Mouse (Mus musculus): ENCODE results near the gene 1700025G04Rik. TPM values are rescaled to one million over a fixed set of nuclear protein-coding genes. Genes with fewer than 3 reads are reported as not detected.

Gene 1700025G04Rik
- polyA plus RNA-seq, 2 experiments = 1.2 to 2.1 TPM

GRCm38 (mm10) chr1:151939510-151939909, 150.4 kb downstream of the 1700025G04Rik start:
- no peaks in the 10 kb centered on the region for H3K27me3 ChIP-seq (ENCODE audit: control insufficient read depth, insufficient read depth, low read length)
- no peak overlapping the region for H3K9ac ChIP-seq (replicated peaks)
- H3K9me3 ChIP-seq (ENCODE audit: control insufficient read depth, low read length) = no peaks in the 10 kb centered on the region
- H3K4me2 ChIP-seq (ENCODE audit: low read depth) = no peak overlapping the region
- ATAC-seq (ENCODE audit: insufficient read depth) (no peak), DNase-seq (ENCODE audit: low read depth in 3 of 3, low spot score in 3 of 3) (no peak)
- H3K36me3 ChIP-seq (replicated peaks; ENCODE audit: control insufficient read depth, insufficient read depth, low read depth) = no peaks in the 10 kb centered on the region
- H3K27ac ChIP-seq = no peak overlapping the region
- TF ChIP-seq CTCF (IDR thresholded peaks at IDR 0.05; ENCODE audit: low read depth) = no peak
- no peak for TF ChIP-seq EP300 (IDR thresholded peaks at IDR 0.05; ENCODE audit: low read depth)
- 35% methylated on average over 6 of the region's 6 CpGs for WGBS (ENCODE audit: insufficient replicate concordance)
- peaks cover 0 to 15% of the 10 kb centered on the region in 2 experiments; a peak in 2 of 4 replicates for H3K4me1 ChIP-seq (replicated peaks; ENCODE audit: control insufficient read depth in 2 of 2, insufficient read depth in 2 of 2, low read length in 1 of 2)
- no peak overlapping the region for H3K4me3 ChIP-seq (ENCODE audit: insufficient read depth in 1 of 2, low read depth in 2 of 2, low read length in 2 of 2)

- H3K4me3 ChIP-seq (ENCODE audit: insufficient read depth in 1 of 2, low read depth in 2 of 2, low read length in 2 of 2) = no peak overlapping the region
- 61% methylated on average over 6 of the region's 6 CpGs for WGBS (ENCODE audit: insufficient replicate concordance)
- ATAC-seq (ENCODE audit: insufficient read depth) (no peak), DNase-seq (ENCODE audit: low read depth in 3 of 3, low spot score in 3 of 3) (no peak)
- no peaks in the 10 kb centered on the region for H3K9me3 ChIP-seq (ENCODE audit: control insufficient read depth, low read length)
- no peaks in the 10 kb centered on the region for H3K36me3 ChIP-seq (replicated peaks; ENCODE audit: control insufficient read depth, insufficient read depth, low read depth)
- H3K27ac ChIP-seq = no peak overlapping the region
- H3K4me2 ChIP-seq (ENCODE audit: low read depth) = no peak overlapping the region
- TF ChIP-seq CTCF (IDR thresholded peaks at IDR 0.05; ENCODE audit: low read depth) = no peak
- no peak for TF ChIP-seq EP300 (IDR thresholded peaks at IDR 0.05; ENCODE audit: low read depth)
- no peak overlapping the region for H3K9ac ChIP-seq (replicated peaks)
- H3K27me3 ChIP-seq (ENCODE audit: control insufficient read depth, insufficient read depth, low read length) = no peaks in the 10 kb centered on the region
- no peaks in the 10 kb centered on the region for H3K4me1 ChIP-seq (replicated peaks; ENCODE audit: control insufficient read depth in 2 of 2, insufficient read depth in 2 of 2, low read length in 1 of 2)
Measured at GRCm38 (mm10) chr1:151933605-151934004, 156.3 kb downstream of the 1700025G04Rik start.

GRCm38 (mm10) chr1:151926826-151927225, 163.1 kb downstream of the 1700025G04Rik start:
- Histone ChIP-seq H3K9me3 (ENCODE audit: control insufficient read depth, low read length) (no peaks in the 10 kb centered on the region), H3K4me3 (ENCODE audit: insufficient read depth in 1 of 2, low read depth in 2 of 2, low read length in 2 of 2) (no peak overlapping the region), H3K27me3 (ENCODE audit: control insufficient read depth, insufficient read depth, low read length) (no peaks in the 10 kb centered on the region), H3K4me2 (ENCODE audit: low read depth) (no peak overlapping the region), H3K27ac (no peak overlapping the region), H3K36me3 (replicated peaks; ENCODE audit: control insufficient read depth, insufficient read depth, low read depth) (no peaks in the 10 kb centered on the region), H3K9ac (replicated peaks) (no peak overlapping the region), H3K4me1 (replicated peaks; ENCODE audit: control insufficient read depth in 2 of 2, insufficient read depth in 2 of 2, low read length in 1 of 2) (no peaks in the 10 kb centered on the region; a peak in 1 of 4 replicates)
- no peak for ATAC-seq (ENCODE audit: insufficient read depth)
- WGBS (ENCODE audit: insufficient replicate concordance) = 58% methylated on average over 8 of the region's 8 CpGs
- TF ChIP-seq EP300 (IDR thresholded peaks at IDR 0.05; ENCODE audit: low read depth) = no peak
- no peak for TF ChIP-seq CTCF (IDR thresholded peaks at IDR 0.05; ENCODE audit: low read depth)
- no peak for DNase-seq (ENCODE audit: low read depth in 3 of 3, low spot score in 3 of 3)

GRCm38 (mm10) chr1:151926141-151926540, 163.8 kb downstream of the 1700025G04Rik start:
- Histone ChIP-seq H3K27ac (no peak overlapping the region), H3K4me1 (replicated peaks; ENCODE audit: control insufficient read depth in 2 of 2, insufficient read depth in 2 of 2, low read length in 1 of 2) (no peaks in the 10 kb centered on the region; a peak in 1 of 4 replicates), H3K4me3 (ENCODE audit: insufficient read depth in 1 of 2, low read depth in 2 of 2, low read length in 2 of 2) (no peak overlapping the region), H3K9ac (replicated peaks) (no peak overlapping the region), H3K27me3 (ENCODE audit: control insufficient read depth, insufficient read depth, low read length) (no peaks in the 10 kb centered on the region), H3K36me3 (replicated peaks; ENCODE audit: control insufficient read depth, insufficient read depth, low read depth) (no peaks in the 10 kb centered on the region), H3K9me3 (ENCODE audit: control insufficient read depth, low read length) (no peaks in the 10 kb centered on the region), H3K4me2 (ENCODE audit: low read depth) (no peak overlapping the region)
- DNase-seq (ENCODE audit: low read depth in 3 of 3, low spot score in 3 of 3) (no peak), ATAC-seq (ENCODE audit: insufficient read depth) (no peak)
- 15% methylated on average over 4 of the region's 4 CpGs for WGBS (ENCODE audit: insufficient replicate concordance)
- TF ChIP-seq CTCF (IDR thresholded peaks at IDR 0.05; ENCODE audit: low read depth) = no peak
- no peak for TF ChIP-seq EP300 (IDR thresholded peaks at IDR 0.05; ENCODE audit: low read depth)

GRCm38 (mm10) chr1:151925738-151926137, 164.2 kb downstream of the 1700025G04Rik start:
- H3K36me3 ChIP-seq (replicated peaks; ENCODE audit: control insufficient read depth, insufficient read depth, low read depth) = no peaks in the 10 kb centered on the region
- no peaks in the 10 kb centered on the region for H3K27me3 ChIP-seq (ENCODE audit: control insufficient read depth, insufficient read depth, low read length)
- H3K4me2 ChIP-seq (ENCODE audit: low read depth) = no peak overlapping the region
- H3K27ac ChIP-seq = no peak overlapping the region
- H3K9me3 ChIP-seq (ENCODE audit: control insufficient read depth, low read length) = no peaks in the 10 kb centered on the region
- no peak overlapping the region for H3K9ac ChIP-seq (replicated peaks)
- no peak for DNase-seq (ENCODE audit: low read depth in 3 of 3, low spot score in 3 of 3)
- H3K4me3 ChIP-seq (ENCODE audit: insufficient read depth in 1 of 2, low read depth in 2 of 2, low read length in 2 of 2) = no peak overlapping the region
- H3K4me1 ChIP-seq (replicated peaks; ENCODE audit: control insufficient read depth in 2 of 2, insufficient read depth in 2 of 2, low read length in 1 of 2) = no peaks in the 10 kb centered on the region; a peak in 1 of 4 replicates
- 52% methylated on average over 7 of the region's 7 CpGs for WGBS (ENCODE audit: insufficient replicate concordance)
- TF ChIP-seq CTCF (IDR thresholded peaks at IDR 0.05; ENCODE audit: low read depth) (no peak), EP300 (IDR thresholded peaks at IDR 0.05; ENCODE audit: low read depth) (no peak)
- no peak for ATAC-seq (ENCODE audit: insufficient read depth)
